Mouse (Mus musculus) v-Abl transformed pro-B cells (cell line): ENCODE results near the gene Mcrip1.

Experiments used
- in situ Hi-C, 2 experiments: fragments of 400-800 bp; cut with MboI; formaldehyde crosslinking; loops; one replicate each; pipeline ENCODE4 v1.15.1; 2025; ENCODE audit not compliant: unreplicated experiment in 2 of 2

The Mcrip1 gene

DNA sequence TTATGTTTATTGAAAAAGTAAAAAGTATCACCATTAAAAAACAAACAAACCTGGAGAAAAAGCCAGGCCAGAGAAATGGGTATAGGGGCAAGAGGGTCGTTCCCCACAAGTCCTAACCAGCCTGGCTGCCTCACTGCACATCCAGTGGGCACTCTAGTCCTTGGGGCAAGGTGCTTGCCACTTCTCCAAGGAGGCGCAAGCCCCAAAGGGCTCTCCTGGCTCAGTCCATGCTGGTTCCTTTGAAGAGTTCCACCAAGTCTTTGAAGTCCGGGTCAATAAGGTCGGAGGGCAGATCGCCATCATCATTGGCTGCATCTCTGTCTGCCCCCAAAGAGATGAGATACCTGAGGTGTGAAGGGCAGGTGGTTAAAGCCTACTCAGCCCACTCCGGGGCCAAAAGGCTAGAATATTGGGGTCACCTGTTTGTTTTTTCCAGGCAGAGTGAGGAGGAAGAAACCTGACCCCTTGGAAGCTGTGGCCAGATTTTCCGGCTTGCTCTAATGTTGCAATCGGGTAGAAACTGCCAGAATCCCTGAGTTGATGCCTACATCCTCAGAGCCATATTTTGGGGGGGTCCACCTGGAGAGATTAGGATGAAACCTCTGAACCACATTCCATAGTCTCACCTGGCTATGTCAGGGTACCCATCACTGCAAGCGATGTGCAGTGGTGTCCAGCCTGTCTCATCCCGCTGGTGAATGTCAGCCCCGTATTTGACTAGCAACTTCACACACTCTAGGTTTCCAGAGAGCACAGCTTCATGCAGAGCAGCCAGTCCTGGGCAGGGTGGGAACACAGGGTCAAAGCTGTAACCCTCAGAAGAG is 671 bp upstream of the Mcrip1 start:
- in situ Hi-C loops, result no loop called here

GRCm38 (mm10) chr11:120548786-120549167 is 750 bp downstream of the Mcrip1 start:
- in situ Hi-C loops, result no loop called here

- in situ Hi-C loops, result no loop called here
These were observed 1.3 kb downstream of the Mcrip1 start for GRCm38 (mm10) chr11:120548214-120548613.

- in situ Hi-C loops, result no loop called here
These were observed 2.1 kb downstream of the Mcrip1 start for GRCm38 (mm10) chr11:120547469-120547868.

DNA sequence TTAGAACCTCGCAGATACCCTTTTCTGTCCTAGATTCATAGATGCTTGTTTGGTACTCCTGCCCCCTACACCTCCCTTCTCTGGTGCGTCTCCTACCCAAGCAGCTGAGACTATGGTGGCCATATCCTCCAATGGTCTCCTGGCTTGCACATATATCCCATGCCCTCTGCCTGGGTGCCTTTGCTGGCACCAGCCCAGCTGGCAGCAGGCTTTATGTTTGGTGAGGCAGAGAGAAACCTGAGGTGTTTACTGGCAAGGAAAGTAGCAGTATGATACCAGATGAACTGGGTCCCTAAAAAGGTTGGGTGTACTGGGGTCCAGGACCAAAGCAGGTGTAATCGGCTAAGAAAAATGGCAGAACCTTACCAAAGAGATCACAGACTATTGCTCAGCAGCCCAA is 3.6 kb downstream of the Mcrip1 start:
- in situ Hi-C loops, result no loop called here

DNA sequence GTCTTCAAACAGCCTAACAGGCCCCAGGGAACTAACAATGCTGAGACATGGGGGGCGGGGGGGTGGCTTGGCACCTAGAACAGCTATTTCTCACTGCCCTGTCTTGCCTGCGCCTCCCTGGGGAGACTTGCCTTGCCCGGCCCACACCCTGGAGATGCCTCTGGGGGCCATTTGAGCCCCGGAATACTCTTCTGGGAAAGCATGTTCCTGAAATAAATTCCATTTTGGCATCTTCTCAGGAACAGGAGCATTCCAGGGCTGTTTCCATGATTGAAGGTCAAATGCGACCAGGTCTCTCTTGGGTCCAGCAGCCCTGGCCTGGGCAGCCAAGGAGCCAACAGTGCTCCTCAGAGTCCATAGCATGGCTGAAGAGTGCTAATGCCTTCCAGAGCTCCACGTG is 7.2 kb downstream of the Mcrip1 start:
- in situ Hi-C loops, result no loop called here

DNA sequence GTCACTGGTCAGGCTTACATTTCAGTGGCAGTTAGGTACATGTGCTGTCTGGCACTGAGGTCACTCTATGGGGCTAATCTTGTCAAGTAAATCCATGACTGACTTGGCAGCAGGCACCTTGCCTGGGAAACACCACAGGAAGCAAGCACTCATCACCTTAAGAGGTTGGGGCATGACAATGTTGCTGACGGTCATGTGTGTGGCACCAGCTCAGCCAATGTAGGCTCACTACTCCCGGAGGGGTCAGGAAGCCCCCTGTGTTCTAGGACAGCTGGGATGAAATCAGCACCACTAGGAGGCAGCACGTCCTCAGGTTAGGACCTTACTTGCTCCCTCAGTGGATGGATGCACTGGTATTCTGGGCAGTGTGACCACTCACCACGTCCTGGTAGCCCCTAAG is 7.6 kb downstream of the Mcrip1 start:
- in situ Hi-C loops, result no loop called here

- in situ Hi-C loops, result no loop called here
These were observed 10.1 kb downstream of the Mcrip1 start for GRCm38 (mm10) chr11:120539285-120540014.

DNA sequence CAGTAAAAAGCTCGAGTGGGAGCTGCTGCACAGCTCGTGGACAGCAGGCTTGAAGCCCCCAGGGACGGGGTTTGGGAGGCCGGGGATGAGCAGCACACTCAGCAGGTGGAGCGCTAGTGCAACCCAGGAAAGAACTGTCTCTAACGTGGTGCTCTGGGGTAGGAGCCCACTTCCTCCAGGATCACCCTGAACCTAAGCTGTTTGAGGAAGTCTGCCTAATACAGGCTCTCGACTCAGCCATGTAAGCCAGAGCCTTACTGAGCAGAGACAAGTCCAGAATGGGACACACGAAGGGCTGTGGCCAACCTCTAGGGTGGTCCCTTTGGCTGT is 10.6 kb downstream of the Mcrip1 start:
- in situ Hi-C loops, result no loop called here

GRCm38 (mm10) chr11:120538485-120538884 is 11.0 kb downstream of the Mcrip1 start:
- in situ Hi-C loops, result no loop called here

DNA sequence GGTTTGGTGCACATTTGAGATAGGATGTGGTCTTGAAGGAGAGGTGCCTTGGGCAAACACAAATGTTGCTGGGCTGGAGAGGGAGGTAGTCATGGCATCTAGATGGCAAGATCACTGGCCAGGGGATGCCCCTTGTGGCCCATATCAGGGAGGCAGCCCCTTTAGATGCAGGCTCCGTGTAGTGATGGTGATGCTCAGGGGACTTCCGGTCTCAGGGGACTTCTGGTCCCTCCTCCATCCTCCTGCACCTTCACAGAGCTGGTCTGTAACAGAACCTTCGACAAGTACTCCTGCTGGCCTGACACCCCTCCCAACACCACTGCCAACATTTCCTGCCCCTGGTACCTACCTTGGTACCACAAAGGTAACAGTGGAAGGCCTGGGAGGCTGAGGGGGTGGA is 13.7 kb downstream of the Mcrip1 start:
- in situ Hi-C loops, result no loop called here

DNA sequence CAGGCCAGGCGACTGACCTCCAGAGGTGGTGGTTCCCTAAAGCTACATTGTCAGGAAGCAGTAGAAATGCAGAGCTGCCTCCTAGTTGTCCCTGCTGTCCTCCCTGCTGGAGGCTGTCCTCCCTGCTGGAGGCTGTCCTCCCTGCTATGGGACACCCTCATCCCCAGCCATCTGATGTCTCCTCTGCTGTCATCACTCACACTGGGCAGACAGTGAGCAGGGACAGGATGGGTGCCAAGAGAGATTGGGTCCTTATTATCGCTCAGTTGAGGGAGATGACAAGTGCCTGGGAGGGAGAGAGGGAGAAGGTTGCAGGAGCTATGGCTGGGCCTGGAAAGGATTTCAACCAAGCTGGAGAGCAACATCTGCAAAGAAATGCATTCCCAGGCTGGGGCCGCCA is 14.4 kb downstream of the Mcrip1 start:
- in situ Hi-C loops, result no loop called here

GRCm38 (mm10) chr11:120534093-120534492 is 15.4 kb downstream of the Mcrip1 start:
- in situ Hi-C loops, result no loop called here

DNA sequence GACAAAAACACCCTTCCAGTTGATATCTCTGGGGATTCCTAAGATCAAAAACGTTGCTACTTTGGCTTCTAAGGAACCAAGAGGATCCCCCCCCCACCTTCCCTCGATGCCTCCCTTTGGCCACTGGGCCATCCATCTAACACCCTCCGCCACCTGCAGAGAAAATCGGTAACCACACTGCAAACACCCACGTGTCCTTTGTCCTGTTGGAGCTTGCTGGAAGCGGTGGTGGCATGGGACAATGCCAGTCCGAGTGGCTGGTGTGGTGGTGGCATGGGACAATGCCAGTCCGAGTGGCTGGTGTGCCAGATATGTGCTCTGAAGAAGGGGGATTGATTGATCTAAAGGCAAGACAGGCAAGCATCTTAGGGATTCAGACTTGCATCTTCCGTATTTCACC is 17.9 kb downstream of the Mcrip1 start:
- in situ Hi-C loops, result no loop called here

GRCm38 (mm10) chr11:120530085-120530964 is 19.2 kb downstream of the Mcrip1 start, which contains the start of gene Gcgr:
Gcgr (plus strand) TSS chr11:120530699.
- in situ Hi-C loops, result no loop called here

GRCm38 (mm10) chr11:120528903-120529302 is 20.6 kb downstream of the Mcrip1 start:
- in situ Hi-C loops, result no loop called here

DNA sequence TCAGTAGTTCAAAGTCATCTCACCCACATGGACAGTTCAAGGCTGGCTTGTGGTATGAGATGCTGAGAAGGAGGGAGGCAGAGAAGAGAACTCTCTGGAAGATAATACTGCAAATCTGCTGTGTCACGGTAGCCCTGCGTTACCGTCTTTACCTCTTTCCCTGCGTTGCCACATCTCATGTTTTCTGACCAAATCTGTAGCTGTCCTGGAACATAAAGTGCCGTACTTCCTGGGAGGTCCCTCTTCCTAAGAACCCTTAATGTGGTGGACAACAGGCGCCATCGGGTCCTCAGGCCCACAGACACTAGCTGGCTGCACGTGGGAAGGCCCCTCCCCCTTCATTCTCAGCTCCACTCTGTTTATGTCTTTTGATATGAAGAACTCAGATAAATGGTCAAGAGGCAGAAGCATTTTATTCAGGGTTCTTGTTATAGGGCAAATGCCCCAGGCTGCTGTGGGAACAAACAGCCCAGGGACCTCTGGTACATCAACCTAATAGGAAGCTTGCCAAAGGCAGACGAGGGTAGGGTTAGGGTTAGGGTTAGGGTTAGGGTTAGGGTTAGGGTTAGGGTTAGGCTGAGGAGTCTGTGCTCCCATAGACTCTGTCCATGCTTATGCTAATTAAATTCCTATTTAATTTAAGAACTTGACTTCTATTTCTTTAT is 21.7 kb downstream of the Mcrip1 start:
- in situ Hi-C loops, result no loop called here

DNA sequence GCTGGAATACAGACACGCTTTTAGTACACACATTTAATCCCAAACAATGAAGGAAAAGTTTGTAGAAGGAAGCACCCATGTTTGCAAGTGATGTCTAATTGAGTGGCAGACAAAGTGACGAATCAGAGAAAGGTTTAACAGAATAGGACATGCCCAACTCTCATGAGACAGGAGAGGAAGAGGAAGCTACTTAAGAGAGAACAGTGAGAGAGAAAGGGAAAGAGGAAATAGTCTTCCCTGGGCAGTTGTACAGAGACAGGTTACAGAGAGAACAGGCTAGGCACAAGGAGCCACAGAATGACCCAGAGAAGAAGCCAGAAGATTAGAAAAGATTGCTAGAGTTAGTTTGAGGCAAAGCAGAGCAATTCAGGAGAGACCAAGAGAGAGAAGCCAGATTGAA is 23.6 kb downstream of the Mcrip1 start:
- in situ Hi-C loops, result no loop called here

DNA sequence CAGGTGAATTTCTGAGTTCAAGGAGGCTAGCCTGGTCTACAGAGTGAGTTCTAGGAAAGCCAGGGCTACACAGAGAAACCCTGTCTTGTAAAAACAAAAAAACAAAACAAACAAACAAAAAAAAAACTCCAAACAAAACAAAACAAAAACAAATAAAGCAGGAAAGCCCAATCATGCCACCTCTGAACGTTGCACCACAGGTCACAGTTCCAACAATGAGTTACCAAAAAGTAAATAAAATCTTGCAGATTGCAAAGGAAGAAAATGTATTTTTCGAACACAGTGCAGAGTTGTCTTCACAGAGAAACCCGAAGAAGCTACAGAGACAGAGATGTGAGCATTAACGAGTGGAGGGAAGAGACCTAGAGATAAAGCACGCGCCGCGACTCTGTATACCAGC is 26.9 kb downstream of the Mcrip1 start:
- in situ Hi-C loops, result no loop called here

DNA sequence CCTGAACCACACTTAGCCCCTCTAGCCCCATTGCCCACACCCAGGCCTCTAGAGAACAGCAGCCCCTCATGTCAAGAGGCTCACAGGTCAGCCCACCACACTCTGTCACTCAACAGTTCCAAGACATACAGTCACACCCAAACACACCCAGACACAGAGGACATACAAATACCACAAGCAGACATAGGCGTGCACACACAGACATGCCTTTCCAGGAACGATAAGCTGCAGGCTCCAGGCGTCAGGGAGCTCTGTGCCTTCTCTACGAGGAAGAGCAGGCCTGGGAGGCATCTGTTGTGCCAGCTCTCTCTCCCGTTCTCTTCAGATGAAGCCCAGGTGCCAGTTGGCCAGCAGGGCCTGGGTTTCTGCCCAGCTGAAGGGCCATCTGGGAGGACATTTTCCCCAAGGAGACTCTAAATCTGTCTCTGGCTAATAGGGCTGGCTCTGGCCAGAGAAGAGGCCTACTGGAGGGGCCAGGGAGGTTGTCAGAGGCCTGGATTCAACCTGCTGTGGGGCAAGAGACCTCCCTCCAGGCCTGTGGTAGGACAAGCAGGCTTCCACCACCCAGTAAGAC is 28.5 kb downstream of the Mcrip1 start:
- in situ Hi-C loops, result no loop called here
